Mouse (Mus musculus): Measurements from ENCODE around the gene Fntb. TPM values are rescaled to one million over a fixed set of nuclear protein-coding genes. Genes with fewer than 3 reads are reported as not detected.

The Fntb gene
- polyA plus RNA-seq, 1 experiment from 2014 or later: 33.7 TPM

GRCm38 (mm10) chr12:76950330-76950729 lies 184.9 kb downstream of the Fntb start:
- ATAC-seq (ENCODE audit: insufficient read depth, low FRiP score, low read depth): no peak
- WGBS: 92% methylated on average over 5 of the region's 5 CpGs

GRCm38 (mm10) chr12:76953750-76954363 lies 188.5 kb downstream of the Fntb start:
- Histone ChIP-seq H3K9me3 (no peaks in the 10 kb centered on the region), H3K36me3 (peaks cover 25% of the 10 kb centered on the region), H3K9ac (no peak overlapping the region), H3K27me3 (replicated peaks) (no peaks in the 10 kb centered on the region), H3K4me3 (replicated peaks) (no peak overlapping the region), H3K27ac (no peak overlapping the region), H3K4me1 (no peaks in the 10 kb centered on the region), H3K4me2 (no peak overlapping the region)
- no peak for ATAC-seq (ENCODE audit: insufficient read depth, low FRiP score, low read depth)
- 79% methylated on average over 2 of the region's 2 CpGs for WGBS

More at GRCm38 (mm10) chr12:76950330-76950729, 184.9 kb downstream of the Fntb start:
- H3K4me2 ChIP-seq: no peak overlapping the region
- H3K36me3 ChIP-seq: peaks cover 36% of the 10 kb centered on the region
- H3K27ac ChIP-seq: no peak overlapping the region
- no peaks in the 10 kb centered on the region for H3K27me3 ChIP-seq (replicated peaks)
- no peak overlapping the region for H3K9ac ChIP-seq
- no peaks in the 10 kb centered on the region for H3K9me3 ChIP-seq
- no peak overlapping the region for H3K4me3 ChIP-seq (replicated peaks)
- H3K4me1 ChIP-seq: no peaks in the 10 kb centered on the region

GRCm38 (mm10) chr12:76954698-76955423 lies 189.5 kb downstream of the Fntb start:
- H3K4me3 ChIP-seq (replicated peaks): no peak overlapping the region
- H3K9ac ChIP-seq: no peak overlapping the region
- ATAC-seq (ENCODE audit: insufficient read depth, low FRiP score, low read depth): no peak
- H3K27me3 ChIP-seq (replicated peaks): no peaks in the 10 kb centered on the region
- H3K27ac ChIP-seq: peak overlapping the region; percentile 33; the same call in 1 of the 2 replicates
- peaks cover 26% of the 10 kb centered on the region for H3K36me3 ChIP-seq
- H3K4me1 ChIP-seq: no peaks in the 10 kb centered on the region
- no peaks in the 10 kb centered on the region for H3K9me3 ChIP-seq
- no peak overlapping the region for H3K4me2 ChIP-seq
- 59% methylated on average over 10 of the region's 10 CpGs for WGBS

DNA sequence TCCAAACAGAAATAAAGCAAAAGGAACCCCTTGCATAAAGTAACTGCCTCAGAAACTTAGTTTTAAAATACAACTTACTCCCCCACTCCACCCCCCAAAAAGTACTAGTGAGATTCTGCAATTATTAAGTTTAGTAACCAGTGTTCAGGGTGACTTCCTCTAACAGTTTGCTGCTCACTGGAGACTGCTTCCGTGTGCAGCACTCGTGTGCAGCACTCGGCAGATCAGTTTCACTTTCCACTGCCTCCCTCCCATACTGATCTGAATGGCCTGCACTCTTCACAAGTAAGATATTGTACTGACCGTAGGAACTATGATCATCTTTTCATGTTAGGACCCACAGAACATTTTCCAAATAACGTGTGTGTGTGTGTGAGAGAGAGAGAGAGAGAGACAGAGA lies 192.3 kb downstream of the Fntb start:
- no peaks in the 10 kb centered on the region for H3K9me3 ChIP-seq
- H3K4me2 ChIP-seq: no peak overlapping the region
- H3K27me3 ChIP-seq (replicated peaks): no peaks in the 10 kb centered on the region
- no peak for ATAC-seq (ENCODE audit: insufficient read depth, low FRiP score, low read depth)
- no peak overlapping the region for H3K9ac ChIP-seq
- peaks cover 13% of the 10 kb centered on the region; the same call in 1 of the 2 replicates for H3K36me3 ChIP-seq
- no peak overlapping the region for H3K4me3 ChIP-seq (replicated peaks)
- WGBS: 66% methylated on average over 5 of the region's 5 CpGs
- H3K4me1 ChIP-seq: peaks cover 7% of the 10 kb centered on the region
- no peak overlapping the region for H3K27ac ChIP-seq

- peak overlapping the region; percentile 88 for H3K9ac ChIP-seq
- H3K4me1 ChIP-seq: peaks cover 10% of the 10 kb centered on the region
- ATAC-seq (ENCODE audit: insufficient read depth, low FRiP score, low read depth): no peak
- H3K36me3 ChIP-seq: 0 out of 2 replicates have a peak, but pooled peaks cover 9% of the 10 kb centered on the region
- H3K4me3 ChIP-seq (replicated peaks): peak overlapping the region; percentile 85
- peak overlapping the region; percentile 51 for H3K27ac ChIP-seq
- no peaks in the 10 kb centered on the region for H3K27me3 ChIP-seq (replicated peaks)
- H3K4me2 ChIP-seq: peak overlapping the region; percentile 81
- WGBS: 6% methylated on average over 31 of the region's 45 CpGs
- no peaks in the 10 kb centered on the region for H3K9me3 ChIP-seq
Observed at GRCm38 (mm10) chr12:76961052-76961931, 195.9 kb downstream of the Fntb start.

DNA sequence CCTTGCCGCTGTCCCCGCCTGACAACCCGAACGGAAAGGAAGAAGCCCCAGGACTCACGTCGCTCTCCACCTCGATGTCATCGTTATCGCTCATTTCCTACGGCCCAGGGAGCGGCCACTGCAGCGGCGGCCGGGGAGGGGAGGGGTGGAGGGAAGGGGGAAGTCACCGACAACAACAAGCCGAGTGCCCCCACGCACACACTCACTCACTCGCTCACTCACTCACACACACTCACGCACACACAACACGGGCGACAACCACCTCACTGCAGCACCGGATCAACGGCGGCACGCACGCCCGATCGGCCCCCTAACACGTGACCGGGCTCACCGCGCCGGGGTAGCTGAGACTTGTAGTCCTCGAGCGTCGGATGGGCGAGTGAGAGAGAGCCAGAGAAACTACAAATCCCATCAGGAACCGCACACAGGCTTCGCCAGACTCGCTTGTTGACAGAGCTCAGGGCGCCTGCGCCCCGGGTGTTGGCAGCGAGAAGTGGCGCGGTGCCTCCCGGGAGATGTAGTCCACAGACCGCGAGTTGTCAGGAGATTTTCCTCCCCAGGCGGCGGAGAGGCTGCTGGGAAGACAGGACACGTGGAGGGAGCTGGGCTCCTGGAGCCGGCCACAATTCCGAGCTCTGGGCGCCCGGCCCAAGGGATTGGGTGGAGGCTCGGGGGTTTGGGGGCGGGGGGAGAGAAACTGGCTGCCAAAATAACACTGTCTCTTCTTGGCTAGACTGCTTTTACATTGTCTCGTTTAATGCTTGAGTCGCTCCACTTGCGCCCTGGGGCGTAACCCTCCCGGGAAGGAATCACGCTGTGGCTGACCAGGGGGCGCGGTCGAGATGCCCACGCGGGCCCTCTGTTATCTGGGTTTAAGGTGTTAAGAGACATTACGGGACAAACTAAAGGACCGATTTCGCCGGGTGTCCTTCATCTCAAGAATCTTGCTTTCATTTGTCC lies 196.8 kb downstream of the Fntb start, which contains the start of gene Max:
TSS of gene Max (minus strand) at position 270 of the 960 bp plus-strand sequence.
- Histone ChIP-seq H3K4me1 (peaks cover 10% of the 10 kb centered on the region), H3K36me3 (0 out of 2 replicates have a peak, but pooled peaks cover 7% of the 10 kb centered on the region), H3K9ac (peak within 1 kb of the TSS; percentile 88), H3K27me3 (replicated peaks) (no peaks in the 10 kb centered on the region), H3K9me3 (no peaks in the 10 kb centered on the region), H3K4me2 (peak within 1 kb of the TSS; percentile 91), H3K4me3 (replicated peaks) (peak within 1 kb of the TSS; percentile 85), H3K27ac (peak within 1 kb of the TSS; percentile 51)
- WGBS: under 1% methylated on average over 70 of the region's 73 CpGs
- ATAC-seq (ENCODE audit: insufficient read depth, low FRiP score, low read depth): peak; percentile 99

DNA sequence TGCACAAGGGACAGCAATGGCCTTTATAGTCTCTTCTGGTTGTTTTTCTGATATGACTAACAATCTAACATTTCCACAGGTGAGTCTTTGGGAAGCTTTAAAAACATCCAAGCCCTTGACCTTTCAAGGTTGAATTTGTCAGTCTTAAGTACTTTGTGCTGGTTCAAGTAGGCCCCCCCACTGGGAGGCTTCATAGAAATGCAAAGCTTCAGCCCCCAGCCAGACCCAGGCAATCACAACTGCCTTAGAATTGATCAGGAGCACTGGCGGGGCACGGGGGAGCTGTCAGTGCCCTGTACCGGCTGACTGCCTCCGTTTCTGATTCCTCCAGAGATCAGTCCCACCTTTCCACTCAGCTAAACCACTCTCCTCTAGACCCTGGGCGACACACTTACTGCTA lies 199.7 kb downstream of the Fntb start:
- ATAC-seq (ENCODE audit: insufficient read depth, low FRiP score, low read depth): no peak
- peaks cover 10% of the 10 kb centered on the region for H3K4me1 ChIP-seq
- H3K4me2 ChIP-seq: no peak overlapping the region
- no peak overlapping the region for H3K9ac ChIP-seq
- H3K4me3 ChIP-seq (replicated peaks): no peak overlapping the region
- 40% methylated on average over 5 of the region's 5 CpGs for WGBS
- no peaks in the 10 kb centered on the region for H3K36me3 ChIP-seq
- no peaks in the 10 kb centered on the region for H3K27me3 ChIP-seq (replicated peaks)
- H3K9me3 ChIP-seq: no peaks in the 10 kb centered on the region
- H3K27ac ChIP-seq: no peak overlapping the region

DNA sequence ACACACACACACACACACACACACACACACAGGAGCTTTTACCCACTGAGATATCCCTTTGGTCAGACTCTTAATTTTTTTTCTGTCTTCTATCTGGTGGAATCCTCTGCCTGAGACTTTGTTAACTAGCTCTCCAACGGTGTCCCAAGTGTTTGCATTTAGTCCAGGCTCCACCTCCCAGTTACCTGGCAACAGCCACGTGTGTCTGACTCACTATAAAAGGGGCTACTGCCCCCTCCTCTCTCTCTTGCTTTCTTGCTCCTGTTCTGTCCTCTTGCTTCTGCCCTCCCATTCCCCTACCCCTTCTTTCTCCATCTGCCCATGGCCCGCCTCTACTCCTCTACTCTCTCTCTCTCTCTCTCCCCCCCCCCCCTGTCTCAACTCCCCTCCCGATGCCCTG lies 200.5 kb downstream of the Fntb start:
- Histone ChIP-seq H3K4me1 (peaks cover 5% of the 10 kb centered on the region), H3K27ac (no peak overlapping the region), H3K9me3 (no peaks in the 10 kb centered on the region), H3K4me3 (replicated peaks) (no peak overlapping the region), H3K27me3 (replicated peaks) (no peaks in the 10 kb centered on the region), H3K9ac (no peak overlapping the region), H3K36me3 (no peaks in the 10 kb centered on the region), H3K4me2 (no peak overlapping the region)
- 19% methylated on average over 4 of the region's 4 CpGs for WGBS
- no peak for ATAC-seq (ENCODE audit: insufficient read depth, low FRiP score, low read depth)

Other genes with a start within 250 kb of the Fntb start
- 11.5 and 13.9 TPM in 2 replicates for gene Plekhg3, start 234.7 kb upstream of the Fntb start, polyA plus RNA-seq (2015; fragmentation: Nextera tagmentation; extraction: Ambion mirVana)
- gene Sptb, start 55.0 kb upstream of the Fntb start, polyA plus RNA-seq (2015; fragmentation: Nextera tagmentation; extraction: Ambion mirVana): 2.8 and 5.0 TPM in 2 replicates
- 145 and 147 TPM in 2 replicates for gene Churc1, start 51 bp upstream of the Fntb start, polyA plus RNA-seq (2015; fragmentation: Nextera tagmentation; extraction: Ambion mirVana)
- gene Gpx2, start 30.0 kb downstream of the Fntb start, polyA plus RNA-seq (2015; fragmentation: Nextera tagmentation; extraction: Ambion mirVana): 87.7 and 108 TPM in 2 replicates
- gene Rab15, start 57.3 kb downstream of the Fntb start, polyA plus RNA-seq (2015; fragmentation: Nextera tagmentation; extraction: Ambion mirVana): 32.3 and 37.8 TPM in 2 replicates
- gene Max, start 196.6 kb downstream of the Fntb start, polyA plus RNA-seq (2015; fragmentation: Nextera tagmentation; extraction: Ambion mirVana): 12.9 and 13.0 TPM in 2 replicates